Mouse (Mus musculus) splenic B cell, adult 2 months (primary cell): ENCODE measurements around the gene Hmgcs1.
A peak's percentile ranks its signal among the peaks of the same experiment; 100 is the strongest.
"Not testable (repeated sequence)": the region's sequence is repeated elsewhere in the genome, so short reads cannot be mapped to it uniquely, and the experiment has no call there.

Experiments used
- DNase-seq: peaks from one replicate; pipeline ENCODE4 v3.0.0-alpha.2; 2011; ENCODE audit warnings: low read depth, low spot score
- H3K27me3 ChIP-seq: 2 replicates; pipeline ENCODE4 v1.6.1; 2012; ENCODE audit warnings: mild to moderate bottlenecking, low read length, moderate library complexity, mixed read lengths; ENCODE audit not compliant: control insufficient read depth, poor library complexity, insufficient read depth, severe bottlenecking
- H3K36me3 ChIP-seq: 2 replicates; pipeline ENCODE4 v1.6.1; 2012; ENCODE audit warnings: mild to moderate bottlenecking, low read length, moderate library complexity, mixed read lengths; ENCODE audit not compliant: control insufficient read depth, poor library complexity, insufficient read depth, severe bottlenecking

The Hmgcs1 gene

GRCm38 (mm10) chr13:119684416-119685177, 5.6 kb upstream of the Hmgcs1 start:
- H3K27me3 ChIP-seq: no peaks in the 10 kb centered on the region
- H3K36me3 ChIP-seq: no peaks in the 10 kb centered on the region
- no peak for DNase-seq

DNA sequence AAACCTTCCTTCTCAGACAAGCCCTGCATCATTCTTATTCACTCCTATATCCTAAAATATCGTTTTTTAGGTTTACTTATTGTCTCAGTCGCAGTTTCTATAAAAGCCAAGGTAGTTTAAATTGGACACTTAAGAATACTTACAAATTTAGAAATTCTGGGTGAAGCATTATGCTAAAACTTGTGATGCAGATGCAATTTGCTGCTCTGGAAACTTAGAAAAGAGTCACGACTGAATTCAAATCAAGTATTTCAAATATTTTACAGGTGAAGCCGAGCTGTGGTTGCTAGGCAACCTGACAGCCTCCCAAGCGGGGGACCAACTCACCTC, 505 bp upstream of the Hmgcs1 start:
- no peak for DNase-seq

GRCm38 (mm10) chr13:119690876-119691620, 869 bp downstream of the Hmgcs1 start:
- Histone ChIP-seq H3K36me3 (no peaks in the 10 kb centered on the region), H3K27me3 (no peaks in the 10 kb centered on the region)
- DNase-seq: peak; percentile 7

More for the DNA sequence above, 505 bp upstream of the Hmgcs1 start:
- no peaks in the 10 kb centered on the region for H3K36me3 ChIP-seq
- no peaks in the 10 kb centered on the region for H3K27me3 ChIP-seq

- H3K27me3 ChIP-seq, DNase-seq, H3K36me3 ChIP-seq: not testable (repeated sequence)
These were observed 1.8 kb downstream of the Hmgcs1 start for GRCm38 (mm10) chr13:119691958-119692357.

DNA sequence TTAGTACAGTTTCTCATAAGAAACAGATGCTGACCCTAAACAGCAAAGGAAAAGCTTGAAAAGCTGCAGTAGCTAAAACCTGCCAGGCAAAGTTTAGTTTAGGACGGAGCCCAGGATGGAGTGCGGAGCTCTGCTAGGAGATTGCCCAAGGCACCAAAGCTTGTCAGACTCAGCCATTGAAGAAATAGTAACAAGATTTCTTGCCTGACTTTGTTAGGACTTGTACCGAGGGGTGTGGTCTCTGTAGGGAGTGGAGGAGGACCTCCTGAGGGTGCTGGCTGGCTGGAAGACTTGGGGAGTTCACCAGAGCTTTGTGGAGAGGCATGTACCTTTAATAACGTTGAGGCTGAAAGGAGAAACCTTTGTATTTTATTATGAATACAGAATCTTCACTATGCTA, 5.5 kb downstream of the Hmgcs1 start:
- DNase-seq: no peak
- H3K27me3 ChIP-seq: no peaks in the 10 kb centered on the region
- no peaks in the 10 kb centered on the region; the same call in 1 of the 2 replicates for H3K36me3 ChIP-seq

- peaks cover 4% of the 10 kb centered on the region; the same call in 1 of the 2 replicates for H3K36me3 ChIP-seq
- H3K27me3 ChIP-seq: no peaks in the 10 kb centered on the region
- DNase-seq: no peak
These were observed 6.3 kb downstream of the Hmgcs1 start for GRCm38 (mm10) chr13:119696496-119696895.

DNA sequence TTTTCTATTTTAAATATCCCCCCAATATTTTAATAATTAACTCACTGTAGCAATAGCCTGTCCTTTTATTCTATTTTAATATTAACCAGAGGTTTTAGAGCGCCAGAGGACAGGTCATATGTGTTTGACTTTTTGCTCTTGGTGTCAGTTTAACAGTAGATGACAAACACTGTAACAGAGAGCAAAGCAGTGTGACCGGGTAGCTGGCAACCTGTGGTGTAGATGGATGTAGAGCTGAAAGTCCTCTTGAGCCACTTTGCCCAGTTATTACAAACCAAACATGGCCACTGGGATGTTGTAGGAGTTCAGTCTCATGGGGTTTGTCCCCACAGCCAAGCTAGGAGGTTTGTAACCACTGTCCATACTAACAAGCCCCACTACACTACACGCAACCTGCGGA, 8.3 kb downstream of the Hmgcs1 start:
- DNase-seq: no peak
- peaks cover 4% of the 10 kb centered on the region; the same call in 1 of the 2 replicates for H3K36me3 ChIP-seq

DNA sequence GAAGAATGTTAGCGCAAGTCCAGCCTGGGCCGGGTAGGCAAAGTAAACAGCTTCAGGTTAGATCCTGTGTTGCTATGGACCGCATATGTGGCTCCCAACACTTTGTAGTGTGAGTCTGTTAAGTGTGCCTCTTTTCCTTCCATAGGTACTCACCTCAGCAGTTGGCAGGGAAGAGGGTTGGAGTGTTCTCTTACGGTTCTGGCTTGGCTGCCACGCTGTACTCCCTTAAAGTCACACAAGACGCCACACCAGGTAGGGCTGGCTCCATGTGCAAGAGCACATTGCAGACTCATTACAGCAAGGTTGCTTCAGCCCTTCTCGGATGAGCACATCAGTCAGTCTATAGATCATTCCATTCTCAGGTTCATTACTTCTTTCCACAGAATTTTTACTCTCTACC, 14.1 kb downstream of the Hmgcs1 start:
- H3K36me3 ChIP-seq: peaks cover 7% of the 10 kb centered on the region
- DNase-seq: no peak
- no peaks in the 10 kb centered on the region for H3K27me3 ChIP-seq

More for the DNA sequence above, 8.3 kb downstream of the Hmgcs1 start:
- H3K27me3 ChIP-seq: no peaks in the 10 kb centered on the region

DNA sequence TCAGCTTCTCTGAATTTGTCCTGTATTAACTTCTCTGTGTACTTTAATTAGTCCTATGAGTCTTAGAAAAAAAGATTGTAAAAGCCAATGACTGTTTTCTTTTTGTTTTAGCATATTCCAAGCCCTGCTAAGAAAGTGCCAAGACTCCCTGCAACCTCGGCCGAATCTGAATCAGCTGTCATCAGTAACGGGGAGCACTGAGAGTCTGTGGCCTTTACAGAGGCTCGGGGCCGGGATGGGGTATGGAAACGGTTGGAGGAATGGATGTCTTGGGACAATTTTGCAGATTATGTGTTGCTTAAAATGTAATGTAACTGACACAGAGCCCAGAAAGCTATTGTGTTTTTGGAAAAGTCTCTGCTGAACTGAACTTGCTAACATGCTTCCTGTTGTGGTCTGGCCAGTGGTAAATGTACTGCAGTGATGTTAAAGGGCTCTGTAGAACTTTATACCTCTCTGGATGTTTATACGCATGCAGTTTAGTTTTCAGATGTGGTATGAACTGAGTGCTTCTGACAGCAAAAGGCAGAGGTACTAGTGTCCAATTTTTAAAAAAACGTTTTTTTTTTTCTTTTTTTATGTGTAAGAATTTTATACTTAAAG, 16.2 kb downstream of the Hmgcs1 start:
- H3K27me3 ChIP-seq, DNase-seq, H3K36me3 ChIP-seq: not testable (repeated sequence)

DNA sequence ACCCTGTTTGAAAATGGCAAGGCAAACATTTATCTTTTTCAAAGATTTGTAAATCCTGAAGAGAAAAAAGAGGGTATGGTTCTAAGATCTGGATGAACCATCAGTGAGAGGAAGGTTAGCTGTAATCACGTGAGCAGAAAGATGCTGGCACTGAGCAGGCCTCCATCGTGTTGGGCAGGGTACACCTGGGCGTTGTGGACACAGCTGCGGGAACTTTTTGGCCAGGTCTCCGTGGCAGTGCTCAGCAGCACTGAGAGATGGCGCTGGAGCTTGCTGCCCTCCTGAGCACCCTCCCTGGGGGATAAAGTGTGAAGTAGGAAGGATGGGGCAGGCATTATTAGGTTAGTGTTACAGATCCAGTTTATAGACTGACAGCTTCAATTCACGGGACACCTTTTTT, 16.8 kb downstream of the Hmgcs1 start:
- DNase-seq: peak; percentile 15
- peaks cover 3% of the 10 kb centered on the region for H3K36me3 ChIP-seq
- H3K27me3 ChIP-seq: no peaks in the 10 kb centered on the region

DNA sequence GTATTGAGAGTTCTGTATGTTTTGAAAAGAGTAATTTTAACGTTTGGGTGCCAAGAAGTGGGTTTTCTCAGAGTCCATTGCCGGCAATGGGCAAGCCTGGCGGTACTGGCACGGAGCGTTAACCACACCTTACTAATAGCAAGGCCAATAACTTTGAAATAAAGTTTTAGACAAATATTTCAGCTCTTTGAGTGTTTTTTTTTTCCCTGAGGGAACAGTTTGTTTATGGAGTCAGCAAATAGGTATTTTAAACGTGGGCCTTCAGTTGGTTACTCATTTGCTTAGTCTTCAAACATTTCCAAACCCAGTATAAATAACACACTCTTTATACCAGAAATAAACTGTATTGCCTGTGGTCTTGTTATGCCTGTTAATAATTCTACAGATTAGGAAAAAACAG, 17.7 kb downstream of the Hmgcs1 start:
- no peak for DNase-seq
- no peaks in the 10 kb centered on the region for H3K27me3 ChIP-seq

GRCm38 (mm10) chr13:119708941-119709340, 18.8 kb downstream of the Hmgcs1 start:
- DNase-seq: no peak

More for the DNA sequence above, 17.7 kb downstream of the Hmgcs1 start:
- H3K36me3 ChIP-seq: peaks cover 3% of the 10 kb centered on the region

DNA sequence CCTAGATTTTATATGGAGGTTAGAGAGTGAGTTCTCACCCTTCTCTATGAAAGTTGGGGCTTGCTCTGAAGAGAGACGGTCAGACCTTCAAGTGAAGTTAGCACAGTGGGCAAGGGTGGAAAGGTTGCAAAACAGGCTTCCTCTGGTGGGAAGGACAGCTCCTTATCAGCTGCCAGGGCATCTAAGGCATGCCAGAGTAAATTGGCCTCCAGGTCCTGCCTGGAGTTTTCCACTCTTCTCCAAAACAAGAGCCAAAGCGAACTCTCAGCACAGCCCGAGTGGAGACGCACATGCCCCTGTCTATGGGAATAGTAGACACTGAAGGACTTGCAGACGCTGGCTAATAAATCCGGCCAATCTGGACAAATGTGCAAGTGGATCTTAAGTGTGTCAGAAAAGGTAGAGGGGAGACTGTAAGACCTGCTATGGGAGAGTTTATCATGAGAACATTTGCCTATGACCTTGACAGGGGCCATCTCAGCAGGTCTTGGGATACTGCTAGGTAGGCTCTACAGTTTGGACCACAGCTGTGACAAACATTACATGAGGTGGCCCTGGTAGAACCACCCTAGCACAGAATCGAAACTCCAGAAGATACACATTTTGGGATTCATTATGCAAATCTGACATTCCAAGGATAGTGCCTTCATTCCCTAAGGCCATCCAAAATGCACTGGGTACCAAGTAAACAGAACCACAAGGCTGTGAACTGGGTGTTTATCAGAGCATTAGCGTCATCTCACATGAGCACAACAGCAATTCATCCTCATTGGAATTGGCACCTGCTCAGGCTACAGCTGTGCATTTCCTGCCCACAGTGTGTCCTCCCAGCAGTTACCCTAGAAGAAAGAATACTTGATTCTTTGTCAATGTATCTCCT, 19.4 kb downstream of the Hmgcs1 start:
- no peak for DNase-seq
- Histone ChIP-seq H3K36me3 (peaks cover 3% of the 10 kb centered on the region), H3K27me3 (no peaks in the 10 kb centered on the region)

More at GRCm38 (mm10) chr13:119708941-119709340, 18.8 kb downstream of the Hmgcs1 start:
- H3K27me3 ChIP-seq: no peaks in the 10 kb centered on the region
- peaks cover 3% of the 10 kb centered on the region for H3K36me3 ChIP-seq

GRCm38 (mm10) chr13:119710268-119710610, 20.1 kb downstream of the Hmgcs1 start:
- no peak for DNase-seq
- peaks cover 3% of the 10 kb centered on the region for H3K36me3 ChIP-seq
- no peaks in the 10 kb centered on the region for H3K27me3 ChIP-seq
